ENCODE assay signal across 29 mouse cellular contexts in genomic region chr9:15528368-15528767, GRCm38 (mm10). TPM values are rescaled to one million over a fixed set of nuclear protein-coding genes. Genes with fewer than 3 reads are reported as not detected.
A peak's percentile ranks its signal among the peaks of the same experiment; 100 is the strongest.
DNase-seq lines count a peak whose midpoint lies in the region; ATAC-seq and TF ChIP-seq lines count a peak whose summit lies in the region.
"Had no signal": no experiment of that assay in that cellular context is flagged by ENCODE, and none has a peak within 500 bp of the region (broad histone marks: within the 10 kb centered on the region; RNA-seq: fewer than 3 reads in every experiment).

No protein-coding gene starts in this region.

- no peaks in the 10 kb centered on the region for H3K27me3 ChIP-seq in kidney, adult 2 months (replicated peaks; ENCODE audit: control insufficient read depth, insufficient read depth, low read length)
- H3K27me3 ChIP-seq in heart, embryonic 16.5 days (ENCODE audit: control insufficient read depth, insufficient read depth, low read length): no peaks in the 10 kb centered on the region
- no peaks in the 10 kb centered on the region for H3K27me3 ChIP-seq in midbrain, embryonic 11.5 days (ENCODE audit: control insufficient read depth, insufficient read depth, low read length)
- H3K27me3 ChIP-seq: CH12.LX; embryonic facial prominence, embryonic 15.5 days; forebrain, embryonic 12.5 days; hindbrain, embryonic 13.5 days; limb, embryonic 12.5 days; liver, embryonic 15.5 days; midbrain, embryonic 15.5 days; neural tube, embryonic 15.5 days had no signal

- WGBS in kidney, adult 2 months: 69% methylated on average over 7 of the region's 7 CpGs
- WGBS in heart, embryonic 16.5 days: 39% methylated on average over 7 of the region's 7 CpGs
- 87% methylated on average over 7 of the region's 7 CpGs for WGBS in midbrain, embryonic 11.5 days

- intact Hi-C loops in heart, postnatal 10 days (cut with DNase I): loop anchor here (2.0 kb wide), 1 partner anchor 36 kb away; the partner anchor contains the start of gene Smco4

- no peaks in the 10 kb centered on the region for H3K9me3 ChIP-seq in heart, embryonic 16.5 days (replicated peaks; ENCODE audit: control insufficient read depth, low read length)
- no peaks in the 10 kb centered on the region for H3K9me3 ChIP-seq in midbrain, embryonic 11.5 days (ENCODE audit: control insufficient read depth, low read length)
- H3K9me3 ChIP-seq: embryonic facial prominence, embryonic 10.5 days; embryonic facial prominence, embryonic 15.5 days; forebrain, embryonic 12.5 days; hindbrain, embryonic 13.5 days; limb, embryonic 12.5 days; liver, embryonic 15.5 days; midbrain, embryonic 15.5 days; neural tube, embryonic 15.5 days had no signal

- H3K27ac ChIP-seq in kidney, adult 2 months (ENCODE audit: insufficient read depth, low read depth, low read length): no peak overlapping the region
- H3K27ac ChIP-seq in heart, embryonic 16.5 days (ENCODE audit: low read length): peak overlapping the region; percentile 25; the same call in 1 of the 2 replicates
- no peak overlapping the region for H3K27ac ChIP-seq in midbrain, embryonic 11.5 days (ENCODE audit: low read depth, low read length)
- H3K27ac ChIP-seq: embryonic facial prominence, embryonic 10.5 days; embryonic facial prominence, embryonic 15.5 days; forebrain, embryonic 12.5 days; hindbrain, embryonic 13.5 days; layer of hippocampus, adult 2 months; left cerebral cortex, adult 2 months; limb, embryonic 12.5 days; liver, embryonic 15.5 days; midbrain, embryonic 15.5 days; neural tube, embryonic 15.5 days had no signal

- no peak for ATAC-seq in heart, embryonic 16.5 days (replicated peaks; ENCODE audit: extremely low read depth, insufficient read depth, low FRiP score)
- no peak for ATAC-seq in midbrain, embryonic 11.5 days (ENCODE audit: low FRiP score)
- ATAC-seq: activated CD4-positive, CD25-positive, alpha-beta regulatory T cell, adult 4 months; forebrain, postnatal 0 days; midbrain, embryonic 15.5 days had no signal

- H3K36me3 ChIP-seq in kidney, adult 2 months (ENCODE audit: control insufficient read depth, insufficient read depth, low read length): no peaks in the 10 kb centered on the region
- H3K36me3 ChIP-seq in heart, embryonic 16.5 days (ENCODE audit: control insufficient read depth, insufficient read depth): no peaks in the 10 kb centered on the region
- H3K36me3 ChIP-seq in midbrain, embryonic 11.5 days (ENCODE audit: control insufficient read depth, insufficient read depth, low read length): no peaks in the 10 kb centered on the region
- H3K36me3 ChIP-seq: embryonic facial prominence, embryonic 15.5 days; forebrain, embryonic 12.5 days; hindbrain, embryonic 13.5 days; midbrain, embryonic 15.5 days; neural tube, embryonic 15.5 days had no signal

- H3K4me3 ChIP-seq in kidney, adult 2 months (ENCODE audit: insufficient read depth, low read depth, low read length): no peak overlapping the region
- no peak overlapping the region for H3K4me3 ChIP-seq in heart, embryonic 16.5 days (ENCODE audit: low read length)
- no peak overlapping the region for H3K4me3 ChIP-seq in midbrain, embryonic 11.5 days (ENCODE audit: low read depth, low read length)
- H3K4me3 ChIP-seq: embryonic facial prominence, embryonic 10.5 days; embryonic facial prominence, embryonic 15.5 days; forebrain, embryonic 12.5 days; hindbrain, embryonic 13.5 days; layer of hippocampus, adult 2 months; left cerebral cortex, adult 2 months; limb, embryonic 12.5 days; liver, embryonic 15.5 days; midbrain, embryonic 15.5 days; neural tube, embryonic 15.5 days had no signal

- TF ChIP-seq POLR2A in kidney, adult 2 months (IDR thresholded peaks at IDR 0.05; ENCODE audit: low read depth, low read length): no peak

- no peak overlapping the region for H3K9ac ChIP-seq in heart, embryonic 16.5 days (ENCODE audit: low read length)
- no peak overlapping the region for H3K9ac ChIP-seq in midbrain, embryonic 11.5 days (ENCODE audit: low read length)
- H3K9ac ChIP-seq: embryonic facial prominence, embryonic 15.5 days; forebrain, embryonic 12.5 days; forebrain, postnatal 0 days; hindbrain, embryonic 13.5 days; limb, embryonic 12.5 days; liver, embryonic 15.5 days; midbrain, embryonic 15.5 days; neural tube, embryonic 15.5 days had no signal

- no peak overlapping the region for H3K4me2 ChIP-seq in heart, embryonic 16.5 days (ENCODE audit: low read depth, low read length)
- H3K4me2 ChIP-seq in midbrain, embryonic 11.5 days: no peak overlapping the region
- H3K4me2 ChIP-seq: embryonic facial prominence, embryonic 15.5 days; forebrain, embryonic 12.5 days; hindbrain, embryonic 13.5 days; limb, embryonic 12.5 days; liver, embryonic 15.5 days; midbrain, embryonic 15.5 days; neural tube, embryonic 15.5 days had no signal

- peak; percentile 38 for DNase-seq in heart, adult 8-10 months (ENCODE audit: low spot score)
- no peak for DNase-seq in heart, postnatal 10 days
- DNase-seq in kidney, postnatal 14 days: peak; percentile 42
- DNase-seq in kidney, adult 2 months: no peak
- DNase-seq in CD4-positive helper T cell, adult 2 months (ENCODE audit: low read depth, low spot score): peak; percentile 22
- DNase-seq in midbrain, embryonic 11.5 days (ENCODE audit: low spot score, missing footprints): no peak
- DNase-seq: adrenal gland, adult 2 months; adrenal gland, postnatal 36 days; cerebellum, adult 8-10 months; cerebellum, postnatal 25 days; forebrain, postnatal 0 days; gastrocnemius, postnatal 14 days; kidney, adult 9 months; kidney, postnatal 36 days; right cerebral cortex, postnatal 14 days; thymus, postnatal 14 days had no signal

- peaks cover 13% of the 10 kb centered on the region for H3K4me1 ChIP-seq in kidney, adult 2 months (ENCODE audit: control insufficient read depth, insufficient read depth, low read length)
- peaks cover 33% of the 10 kb centered on the region for H3K4me1 ChIP-seq in heart, embryonic 16.5 days (ENCODE audit: control insufficient read depth, insufficient read depth, low read length)
- H3K4me1 ChIP-seq in midbrain, embryonic 11.5 days (ENCODE audit: control insufficient read depth, insufficient read depth, low read length): peaks cover 4% of the 10 kb centered on the region; the same call in 1 of the 2 replicates

- TF ChIP-seq CTCF in kidney, adult 2 months (conservative IDR thresholded peaks at IDR 0.05; ENCODE audit: insufficient read depth, insufficient read length, low read depth, low read length): no peak

RNA-seq across cellular contexts. Expression of gene Smco4, which starts 35.1 kb away (rescaled TPM):
- total RNA-seq in heart, adult 8-10 months (2022): 10 to 100 TPM; 22.7 to 33.0 (median 28.0) TPM
- total RNA-seq in heart, postnatal 10 days (2021): 10 to 100 TPM; 23.5 to 27.9 TPM
- 18.5 and 32.0 TPM in 2 replicates for polyA plus RNA-seq in kidney, adult 2 months (2012; rRNA removed)
- polyA plus RNA-seq in heart, embryonic 16.5 days (2015; fragmentation: Nextera tagmentation; extraction: Ambion mirVana): 1.5 TPM in 2 replicates
- 3.0 and 3.7 TPM in 2 replicates for polyA plus RNA-seq in midbrain, embryonic 11.5 days (2014; fragmentation: Nextera tagmentation; extraction: Ambion mirVana)

Comparison
In these comparisons a context has a peak if more than half of its experiments do, and no peak if none do; other contexts are left out.
1. DNase-seq: peak in heart, adult 8-10 months (single experiment), kidney, postnatal 14 days (single experiment) and CD4-positive helper T cell, adult 2 months (single experiment); none in heart, postnatal 10 days (0 of 2), kidney, adult 2 months (single experiment) and midbrain, embryonic 11.5 days (single experiment).